Mouse (Mus musculus) retina, embryonic 14.5 days (tissue): ENCODE measurements around the gene Ssh1.

ENCODE experiments used
- DNase-seq: peaks from one replicate; pipeline ENCODE4 v3.0.0-alpha.2; 2015; ENCODE audit warnings: low spot score

Ssh1 gene

DNA sequence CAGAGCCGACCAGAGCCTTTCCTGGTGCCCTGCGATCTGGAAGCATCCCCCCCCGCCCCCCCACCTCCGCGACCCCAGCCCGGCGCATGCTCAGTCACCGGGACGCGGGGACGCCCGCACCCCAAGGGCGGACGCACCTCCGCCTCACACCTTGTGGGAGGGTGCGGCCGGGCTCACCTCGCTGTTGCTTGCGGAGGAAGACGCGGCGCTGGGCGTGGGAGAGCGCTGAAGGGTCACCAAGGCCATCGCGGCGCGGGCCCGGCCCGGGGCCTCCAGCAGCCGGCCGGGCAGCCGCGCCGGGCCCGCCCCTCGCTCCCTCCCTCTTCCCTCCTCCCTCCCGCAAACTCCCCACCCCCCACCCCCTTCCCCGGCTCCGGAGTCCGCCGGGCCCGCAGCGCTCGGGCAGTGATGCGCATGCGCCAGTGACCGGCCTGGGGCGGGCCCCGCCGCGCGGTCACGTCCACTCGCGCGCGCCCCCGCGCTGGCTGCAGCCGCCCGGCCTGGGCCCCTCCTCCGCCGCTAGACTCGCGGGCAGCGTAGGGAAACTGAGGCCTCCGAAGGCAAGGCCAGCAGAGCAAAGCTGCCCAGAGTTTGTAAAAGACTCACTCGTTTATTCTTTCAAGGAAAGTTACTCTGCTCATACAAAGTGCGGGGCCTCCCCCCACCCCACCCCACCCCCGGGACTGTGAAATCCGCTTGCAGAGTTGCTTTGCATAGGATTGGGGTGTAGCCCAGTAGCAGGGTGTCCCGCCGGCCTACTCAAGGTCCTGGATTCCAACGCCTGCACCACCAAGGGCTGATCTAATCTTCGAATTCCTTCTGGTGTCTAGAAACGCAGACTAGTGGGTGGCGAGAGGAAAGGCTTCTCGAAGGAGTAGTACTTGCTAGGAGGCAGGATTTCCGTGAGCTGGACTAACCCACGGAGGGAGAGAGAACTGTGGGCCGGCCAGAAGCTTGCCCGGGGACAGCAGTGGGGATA is at the start of gene Ssh1:
Gene Ssh1, minus strand, starts transcription at position 408 of the 979 bp plus-strand sequence.
- peak; percentile 91 for DNase-seq

DNA sequence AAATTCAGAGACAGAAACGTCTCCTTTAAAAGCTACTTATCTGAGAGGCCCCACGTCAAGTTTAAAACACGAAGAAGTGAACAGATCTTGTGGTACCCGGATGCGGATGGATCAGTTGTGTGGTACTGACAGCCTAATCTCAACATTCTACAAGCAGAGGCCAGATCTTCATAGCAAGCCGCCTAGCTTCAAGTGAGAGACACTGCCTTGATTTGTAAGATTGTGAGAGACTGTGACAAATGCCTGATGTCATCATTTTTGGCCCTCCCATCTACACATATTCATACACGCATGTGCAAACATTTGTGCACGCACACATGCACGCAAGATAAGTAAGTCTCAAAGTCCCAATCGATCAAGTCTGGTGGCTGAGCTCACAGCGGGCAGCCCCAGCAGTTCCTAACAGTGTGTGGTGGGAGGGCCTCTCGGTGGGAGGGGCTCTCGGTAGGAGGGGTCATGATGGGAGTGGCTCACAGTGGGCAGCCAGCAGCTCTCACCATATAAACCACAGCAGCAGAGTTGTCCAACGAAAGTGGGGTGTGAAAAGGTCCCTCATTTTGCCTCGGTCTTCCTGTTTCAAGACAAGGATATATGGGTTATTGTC is 47.7 kb upstream of the Ssh1 start:
- DNase-seq = peak; percentile 57

DNA sequence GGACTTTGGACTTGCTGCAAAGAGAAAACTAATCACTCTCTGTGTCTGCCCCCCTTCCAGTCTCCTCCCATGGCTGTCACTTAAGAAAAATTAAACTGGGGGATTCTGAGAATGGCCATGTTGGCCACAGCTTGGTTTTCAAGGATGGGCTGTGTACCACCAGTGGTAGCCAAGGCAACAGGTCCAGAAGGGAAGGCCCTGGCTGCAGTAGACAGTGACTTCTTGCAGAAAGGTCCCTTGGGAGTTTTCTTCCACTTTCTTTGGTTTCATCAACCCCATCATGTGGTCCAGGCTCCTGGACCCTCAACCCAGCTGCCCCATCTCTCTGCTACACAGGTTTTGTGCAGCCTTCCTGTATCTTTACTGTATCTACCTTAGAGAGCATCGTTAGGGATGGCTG is 47.2 kb upstream of the Ssh1 start:
- DNase-seq = no peak

DNA sequence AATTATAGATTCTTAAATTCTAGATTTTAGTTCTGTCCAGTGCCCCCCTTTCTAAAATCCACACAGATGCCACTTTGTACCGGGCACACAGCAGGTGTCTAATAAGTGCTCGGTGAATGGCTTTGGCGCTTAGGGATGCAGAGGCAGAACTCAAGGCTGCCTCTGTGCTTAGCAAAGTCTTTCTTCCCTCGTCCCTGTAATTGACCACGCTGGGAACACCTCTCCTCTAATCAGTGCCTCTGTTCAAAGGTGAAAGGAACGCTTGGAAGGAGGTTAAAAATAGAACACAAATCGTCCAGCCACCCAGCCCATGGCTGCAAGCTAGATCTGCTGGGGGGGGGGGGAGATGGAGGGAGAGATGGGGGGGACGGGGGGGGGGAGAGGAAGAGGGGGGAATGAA is 46.8 kb upstream of the Ssh1 start:
- DNase-seq = no peak

DNA sequence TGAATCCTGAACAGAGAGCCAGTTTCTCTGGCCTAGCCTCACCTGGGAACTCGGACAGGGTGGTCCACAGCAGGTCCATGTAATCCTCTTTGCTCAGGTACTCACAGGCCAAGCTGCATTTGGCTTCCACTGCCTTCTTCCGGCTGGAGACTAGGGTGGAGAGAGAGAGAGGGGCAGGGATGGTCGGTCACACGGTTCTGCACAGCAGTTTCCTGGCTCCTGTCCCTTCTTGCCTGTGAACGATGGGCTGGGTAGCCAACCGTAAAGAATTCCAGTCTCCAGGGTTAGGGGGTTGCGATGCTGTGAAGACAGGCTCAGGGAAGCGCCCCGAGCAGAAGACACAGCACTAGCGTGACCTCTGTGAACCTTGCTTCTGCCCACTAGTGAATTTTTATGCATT is 41.4 kb upstream of the Ssh1 start:
- peak; percentile 15 for DNase-seq

DNA sequence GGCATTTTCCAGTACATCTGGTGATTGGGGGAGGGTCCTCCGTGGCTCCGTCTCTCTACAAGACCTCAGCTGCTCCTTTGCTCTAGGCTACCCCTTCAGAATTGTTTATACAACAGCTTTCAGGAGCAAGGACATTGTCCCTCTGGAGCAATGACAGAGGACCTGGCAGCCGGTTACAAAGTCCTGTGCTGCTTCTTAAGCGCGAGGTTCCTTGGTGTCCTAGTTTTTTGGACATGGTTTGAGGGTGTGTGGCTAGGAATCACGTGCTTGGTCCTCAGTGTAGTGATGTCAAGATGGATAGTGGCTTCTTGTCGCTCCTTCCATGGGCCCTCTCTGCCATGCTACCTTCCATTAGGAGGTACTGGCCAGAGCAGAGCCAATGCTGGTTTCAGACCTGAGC is 40.7 kb upstream of the Ssh1 start:
- no peak for DNase-seq

DNA sequence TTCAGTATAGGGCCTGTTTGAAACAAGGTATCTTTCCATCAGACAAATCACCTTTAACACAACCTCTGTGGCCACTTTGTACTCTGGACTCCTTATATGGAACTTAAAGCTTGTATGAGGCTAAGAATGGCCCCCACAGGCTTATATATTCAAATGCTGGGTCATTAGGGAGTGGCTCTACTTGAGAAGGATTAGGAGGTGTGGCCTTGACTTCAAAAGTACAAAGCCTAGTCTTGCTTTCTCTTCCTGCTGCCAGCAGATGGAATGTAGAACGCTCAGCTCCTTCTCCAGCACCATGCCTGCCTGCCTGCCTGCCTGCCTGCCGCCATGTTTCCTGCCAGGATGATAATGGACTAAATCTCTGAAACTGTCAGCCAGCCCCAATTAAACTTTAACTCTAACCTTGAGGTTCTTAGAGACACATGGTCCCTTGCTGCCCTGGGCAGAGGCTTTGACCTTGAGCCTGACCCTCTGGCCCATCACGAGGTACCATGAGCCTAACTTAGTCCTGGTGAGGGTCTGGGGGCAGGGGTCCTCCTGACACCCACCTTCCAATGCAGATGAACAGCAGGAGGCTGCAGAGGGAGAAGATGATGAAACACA is 38.6 kb upstream of the Ssh1 start:
- DNase-seq = no peak

DNA sequence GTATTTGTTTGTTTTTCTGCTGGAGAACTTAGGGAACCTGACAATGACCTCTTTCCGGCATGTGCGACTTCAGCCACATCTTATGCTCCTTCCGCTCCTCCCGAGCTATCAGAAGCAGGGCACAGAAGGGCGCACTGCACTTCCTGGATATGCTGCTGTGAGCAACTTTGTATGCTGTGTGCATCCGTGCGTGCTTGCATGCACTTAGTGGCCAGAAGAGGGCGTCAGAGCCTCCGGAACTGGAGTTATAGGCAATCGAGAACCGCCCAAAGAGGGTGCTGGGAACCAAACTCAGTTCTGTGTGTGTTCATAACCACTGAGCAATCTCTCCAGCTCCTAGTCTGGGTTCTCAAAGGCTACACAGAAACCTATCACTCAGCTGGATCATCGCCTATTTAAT is 37.0 kb upstream of the Ssh1 start:
- DNase-seq = no peak

DNA sequence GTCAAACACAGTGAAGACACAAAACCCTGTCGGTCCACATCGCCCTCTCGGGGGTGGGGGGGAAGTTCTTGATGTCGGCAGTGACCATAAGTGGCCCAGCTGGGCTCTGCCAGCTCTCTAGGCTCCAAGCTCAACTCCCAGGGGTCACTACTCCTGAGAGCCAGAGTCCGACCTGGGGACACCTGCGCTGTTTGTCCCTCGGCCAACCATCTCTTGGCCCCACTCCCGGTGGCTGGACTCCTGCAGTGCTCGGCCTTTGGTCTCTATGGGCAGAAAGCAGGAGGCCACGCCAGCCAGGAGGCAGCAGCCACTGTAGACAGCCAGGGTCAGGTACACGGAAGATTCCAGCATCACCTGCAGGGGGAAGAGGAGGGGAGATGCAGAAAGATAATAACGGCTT is 34.4 kb upstream of the Ssh1 start:
- no peak for DNase-seq

DNA sequence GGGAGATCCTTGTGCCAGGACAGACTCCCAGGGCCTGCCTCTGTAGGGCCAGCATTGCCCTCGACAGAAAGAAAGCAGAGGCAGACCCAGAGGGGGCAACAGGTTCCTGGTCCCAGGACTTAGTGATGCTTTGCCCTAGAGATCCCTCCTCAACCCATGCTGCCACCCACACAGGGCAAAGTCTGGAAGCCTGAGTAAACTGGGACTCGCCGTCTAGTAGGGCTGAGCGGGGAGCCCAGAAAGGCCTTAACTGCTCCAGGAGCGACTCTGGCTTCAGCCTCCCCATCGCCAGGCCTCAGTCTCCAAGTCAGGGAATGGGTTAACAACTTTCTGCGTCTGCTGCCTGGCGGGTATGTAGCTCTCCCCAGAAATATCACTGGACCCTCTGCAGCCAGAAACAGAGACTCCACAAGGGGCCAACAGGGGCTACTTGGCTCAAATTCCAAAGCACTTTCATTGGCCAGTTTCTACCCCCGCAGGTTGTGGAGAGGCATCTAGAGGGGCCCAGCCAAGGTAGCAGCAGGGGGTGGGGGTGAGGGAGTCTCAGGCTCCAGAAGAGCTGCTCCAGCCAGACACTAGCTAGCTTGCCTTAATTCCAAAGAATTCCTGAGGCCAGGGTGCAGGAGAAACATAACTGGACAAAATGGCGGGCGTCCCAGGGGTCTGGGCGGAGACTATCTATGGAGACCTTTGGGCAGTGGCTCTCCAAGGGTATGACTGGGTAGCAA is 33.7 kb upstream of the Ssh1 start:
- no peak for DNase-seq

DNA sequence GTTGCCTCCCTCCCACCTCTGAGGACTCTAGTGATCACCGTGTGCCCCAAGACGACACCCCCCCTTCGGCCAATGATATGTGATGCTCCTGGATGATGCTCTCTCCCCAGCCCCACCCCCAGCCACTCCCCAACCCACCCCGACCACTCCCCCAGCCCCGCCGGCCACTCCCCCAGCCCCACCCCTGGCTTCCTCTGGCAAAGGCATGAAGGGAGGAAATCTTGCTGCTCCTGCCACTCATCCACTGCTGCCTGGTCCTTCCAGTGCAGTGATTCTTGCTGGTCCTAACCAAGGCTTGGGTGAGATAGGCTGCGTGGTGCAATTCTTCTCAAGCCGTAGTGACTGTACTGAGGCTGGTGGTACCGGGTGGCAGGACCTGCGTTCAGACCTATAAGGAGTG is 31.2 kb upstream of the Ssh1 start:
- DNase-seq = no peak

DNA sequence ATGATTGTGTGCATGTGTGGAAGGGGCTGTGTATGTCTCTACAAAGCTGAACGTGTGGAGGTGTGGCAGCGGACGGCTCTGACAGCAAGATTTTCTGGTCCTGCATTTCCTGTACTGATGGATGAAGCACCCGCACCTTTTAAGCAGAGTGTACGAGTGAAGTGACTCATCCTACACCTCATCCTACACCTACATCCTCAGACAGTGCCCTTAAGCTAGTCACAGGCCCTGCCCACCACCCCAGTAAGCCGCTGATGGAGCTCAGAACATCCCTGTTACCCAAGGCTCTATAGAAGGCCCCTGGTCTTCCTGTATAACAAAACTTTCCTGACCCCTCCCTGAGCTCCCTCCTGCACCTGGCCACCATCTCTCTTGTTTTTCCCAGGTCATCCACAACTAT is 30.7 kb upstream of the Ssh1 start:
- DNase-seq = no peak

DNA sequence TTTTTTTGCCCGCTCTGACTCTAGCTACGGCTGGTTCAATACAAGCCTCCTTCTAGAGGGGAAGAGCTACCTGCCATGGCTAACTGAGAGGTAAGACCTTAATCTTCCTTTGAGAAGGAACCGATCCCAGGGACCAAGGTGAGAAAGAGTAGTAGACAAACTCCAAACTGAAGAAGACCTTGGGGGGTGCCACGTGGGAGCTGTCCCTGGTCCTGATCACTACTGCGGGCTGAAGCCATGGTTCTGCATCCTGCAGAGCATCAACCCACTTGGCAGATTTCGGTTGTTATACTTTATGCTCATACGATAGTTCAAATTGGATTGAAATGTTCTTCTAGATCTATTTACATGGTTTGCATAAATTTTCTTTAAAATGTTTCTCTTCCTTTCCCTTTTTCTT is 21.4 kb upstream of the Ssh1 start:
- DNase-seq = no peak

DNA sequence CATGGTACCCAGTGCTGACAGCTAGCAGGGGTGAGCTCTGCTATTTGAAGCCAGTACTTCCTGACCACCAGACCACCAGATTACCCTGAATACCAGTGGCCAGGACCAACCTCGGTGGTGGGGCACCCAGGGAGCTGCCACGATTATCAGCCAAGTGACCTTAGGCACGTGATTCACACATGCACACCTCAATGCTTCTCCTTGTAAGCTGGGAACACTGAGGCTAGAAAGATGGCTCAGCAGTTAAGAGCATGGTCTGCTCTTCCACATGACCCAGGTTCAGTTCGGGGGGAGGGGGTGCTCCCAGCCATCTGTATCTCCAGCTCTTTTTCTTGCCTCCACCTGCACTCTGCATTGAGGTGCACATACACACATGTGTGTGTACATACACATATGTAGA is 15.4 kb upstream of the Ssh1 start:
- DNase-seq = no peak

DNA sequence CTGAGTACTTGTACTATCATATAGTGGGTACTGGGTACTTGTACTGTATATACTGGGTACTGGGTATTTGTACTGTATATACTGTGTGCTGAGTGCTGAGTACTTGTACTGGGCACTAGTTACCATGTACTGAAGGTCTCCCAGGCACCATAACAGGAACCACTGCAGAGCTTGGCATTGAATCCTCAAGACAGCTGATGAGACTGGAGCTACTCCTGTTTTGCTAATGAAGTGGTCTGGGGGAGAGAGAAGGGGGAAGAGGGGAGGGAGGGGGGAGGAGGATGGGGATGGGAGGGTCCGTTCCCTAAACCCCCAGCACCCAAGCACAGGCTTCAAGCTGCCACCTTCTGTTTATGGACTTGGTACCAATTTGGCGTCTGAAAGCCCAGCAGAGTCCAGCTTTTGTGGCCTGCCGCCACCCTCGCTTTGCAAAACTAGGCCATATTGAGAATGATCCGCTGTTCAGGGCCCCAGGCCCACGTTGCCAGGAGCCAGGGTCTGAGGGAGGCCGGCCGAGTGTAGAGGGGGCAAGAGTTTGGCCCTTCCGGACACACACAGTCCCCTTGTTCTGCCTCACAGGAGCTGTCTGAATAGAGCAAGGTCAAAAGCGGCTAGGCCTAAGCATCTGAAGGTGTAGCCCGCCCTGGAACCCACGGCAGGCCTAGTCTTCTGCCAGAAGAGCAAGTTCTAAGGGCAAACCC is 14.2 kb upstream of the Ssh1 start:
- DNase-seq = peak; percentile 37

DNA sequence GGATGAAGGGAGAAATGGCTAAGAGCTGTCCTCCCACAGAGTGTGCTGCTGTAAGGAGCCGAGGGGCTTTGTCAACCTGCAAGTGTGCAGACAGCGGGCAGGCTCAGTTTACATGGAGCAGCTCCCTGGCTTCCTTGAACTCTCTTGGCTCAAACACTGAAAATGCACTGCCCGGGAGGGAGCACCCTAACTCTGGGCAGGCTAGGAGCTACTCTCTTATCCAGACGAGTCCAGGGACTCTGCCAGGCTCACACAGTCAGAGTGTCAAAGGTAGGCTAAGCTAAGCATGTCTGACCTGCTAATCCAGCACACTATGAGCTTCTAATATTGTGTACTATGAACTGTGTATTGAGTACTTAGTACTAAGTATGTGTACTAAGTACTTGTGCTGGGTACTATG is 13.3 kb upstream of the Ssh1 start:
- no peak for DNase-seq

DNA sequence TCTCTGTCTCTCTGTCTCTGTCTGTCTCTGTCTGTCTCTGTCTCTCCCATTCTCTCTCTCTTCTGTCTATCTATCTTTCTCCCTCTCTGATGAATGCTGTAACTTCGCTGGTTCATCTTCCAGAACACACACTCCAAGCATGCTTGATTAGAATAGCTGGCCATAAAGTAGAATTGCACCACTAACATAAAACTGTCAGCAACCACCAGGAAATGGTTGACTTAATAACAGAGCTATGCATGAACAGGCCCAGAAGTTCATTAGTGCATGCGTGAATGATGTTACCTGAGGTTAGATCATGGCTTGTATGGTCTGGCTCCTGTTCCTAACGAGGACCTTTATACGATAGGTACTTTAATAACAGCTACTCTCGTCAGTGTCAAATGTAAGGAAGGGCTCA is 11.4 kb upstream of the Ssh1 start:
- DNase-seq = no peak

DNA sequence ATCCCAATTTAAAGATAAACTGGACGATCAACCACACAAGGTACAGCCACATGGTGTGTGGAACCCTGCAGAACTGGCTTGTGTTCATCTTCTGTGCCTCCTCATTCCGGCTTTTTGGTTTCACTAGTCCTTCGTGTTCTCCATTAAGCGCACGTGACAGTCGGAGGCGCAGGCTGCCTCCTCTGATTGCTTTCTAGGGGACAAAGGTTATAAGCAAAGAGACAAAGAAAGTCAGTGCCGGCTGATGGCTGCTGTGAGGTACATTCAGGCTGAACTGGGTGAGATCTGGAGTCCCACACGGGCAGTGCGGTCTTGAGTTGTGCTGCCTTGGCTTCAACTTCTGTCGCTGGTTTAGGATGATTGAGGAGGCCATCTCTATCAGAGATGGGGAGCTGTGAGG is 10.9 kb upstream of the Ssh1 start:
- no peak for DNase-seq

DNA sequence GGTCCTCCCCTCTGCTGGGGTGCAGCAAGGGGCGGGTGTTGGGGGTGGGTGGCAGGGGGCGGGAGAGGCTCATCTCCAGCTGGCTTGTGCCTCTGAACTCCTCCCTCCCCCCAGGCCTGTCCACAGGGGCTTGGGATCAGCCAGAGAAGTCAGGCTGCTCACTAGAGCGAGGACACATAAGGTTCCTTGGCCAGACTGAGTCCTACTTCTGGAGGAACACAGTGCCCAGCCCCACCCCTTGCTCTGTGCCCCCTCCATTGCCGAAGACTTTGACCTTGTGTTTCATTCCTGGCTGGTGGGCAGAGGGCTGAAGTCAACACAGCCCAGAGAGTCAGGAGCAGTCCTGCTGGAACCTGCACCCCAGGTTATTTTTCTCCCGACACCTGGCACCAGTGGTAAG is 9.8 kb upstream of the Ssh1 start, which contains the start of gene Dao:
Gene Dao, plus strand, starts transcription at position 162 of the 400 bp plus-strand sequence.
- no peak for DNase-seq

DNA sequence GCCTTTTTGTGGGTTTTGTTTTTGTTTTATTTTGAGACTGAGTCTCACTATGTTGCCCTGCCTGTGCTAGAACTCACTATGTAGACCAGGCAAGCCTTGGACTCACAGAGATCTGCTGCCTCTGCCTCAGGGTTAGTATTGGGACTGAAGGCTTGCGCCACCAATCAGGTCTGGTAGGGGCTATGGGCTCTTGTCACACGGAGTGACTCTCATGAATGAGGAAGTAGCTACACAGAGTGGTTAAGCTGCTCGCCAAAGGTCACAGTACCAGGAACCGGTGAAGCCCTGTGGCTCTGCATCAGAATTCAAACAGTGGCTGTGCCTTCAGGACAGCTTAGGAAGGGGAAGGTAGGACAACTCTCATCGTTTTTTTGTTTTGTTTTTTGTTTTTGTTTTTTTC is 5.7 kb upstream of the Ssh1 start:
- no peak for DNase-seq

DNA sequence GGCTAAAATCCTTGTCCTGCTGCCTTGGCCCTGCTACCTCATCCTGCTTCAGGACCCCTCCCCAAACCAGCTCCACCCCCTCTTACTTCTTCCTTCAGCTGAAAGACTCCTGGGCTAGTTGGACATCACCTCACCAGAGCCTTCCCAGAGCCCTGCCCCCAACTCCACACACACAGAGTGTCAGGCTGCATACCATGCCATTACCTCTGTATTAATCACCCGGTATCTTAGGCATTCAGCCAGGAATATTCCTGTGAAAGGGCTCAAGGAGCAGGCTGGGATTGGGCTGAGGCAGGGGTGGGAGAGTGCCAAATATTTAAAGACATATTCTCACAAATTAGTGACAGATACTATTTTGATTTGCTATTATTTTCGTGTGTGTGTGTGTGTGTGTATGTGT is 2.8 kb upstream of the Ssh1 start:
- no peak for DNase-seq

DNA sequence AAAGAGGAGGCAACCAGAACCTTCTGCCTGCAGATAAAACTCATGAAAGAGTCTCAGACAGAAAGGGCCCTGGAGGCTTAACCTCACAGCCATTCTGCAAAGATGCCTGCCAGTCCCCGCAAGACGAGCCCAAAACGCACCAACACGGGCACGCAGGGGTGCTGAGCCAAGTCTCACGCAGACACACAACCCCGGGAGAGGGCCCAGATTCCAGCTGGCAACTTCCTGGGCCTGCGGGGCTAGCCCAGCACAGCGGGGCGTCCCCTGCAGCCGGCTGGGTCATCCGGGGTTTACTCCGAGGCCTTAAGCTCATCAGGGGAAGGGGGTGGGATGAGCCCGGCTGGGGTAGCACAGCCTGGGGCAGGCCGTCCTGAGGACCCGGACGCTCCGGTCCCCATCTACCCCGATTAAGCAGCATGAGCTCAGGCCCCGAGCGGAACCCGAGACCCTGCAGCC is 635 bp downstream of the Ssh1 start:
- peak; percentile 78 for DNase-seq
